Mouse (Mus musculus): ENCODE measurements around the gene Myo6.

GRCm38 (mm10) chr9:80351678-80352331 is 187.0 kb downstream of the Myo6 start:
- no peak for TF ChIP-seq CTCF (IDR thresholded peaks at IDR 0.05; ENCODE audit: borderline replicate concordance, insufficient read depth, low read length)
- no peak for TF ChIP-seq POLR2A (IDR thresholded peaks at IDR 0.05; ENCODE audit: low read depth, low read length)

Measured in embryonic fibroblast, embryonic 13.5 days (primary cell).